Mouse (Mus musculus) ES-E14 (cell line): ENCODE results near the gene Kdm6a.

ENCODE experiments used
- MAFK ChIP-seq: IDR thresholded peaks from 2 replicates; pipeline ENCODE4 v1.6.1; 2014; ENCODE audit warnings: mild to moderate bottlenecking, low read depth, low read length, inconsistent platforms; ENCODE audit not compliant: insufficient read depth
- ZC3H11A ChIP-seq: IDR thresholded peaks from 2 replicates; pipeline ENCODE4 v1.6.1; 2012; ENCODE audit warnings: low read depth, mild to moderate bottlenecking, inconsistent platforms, low read length, borderline replicate concordance

DNA sequence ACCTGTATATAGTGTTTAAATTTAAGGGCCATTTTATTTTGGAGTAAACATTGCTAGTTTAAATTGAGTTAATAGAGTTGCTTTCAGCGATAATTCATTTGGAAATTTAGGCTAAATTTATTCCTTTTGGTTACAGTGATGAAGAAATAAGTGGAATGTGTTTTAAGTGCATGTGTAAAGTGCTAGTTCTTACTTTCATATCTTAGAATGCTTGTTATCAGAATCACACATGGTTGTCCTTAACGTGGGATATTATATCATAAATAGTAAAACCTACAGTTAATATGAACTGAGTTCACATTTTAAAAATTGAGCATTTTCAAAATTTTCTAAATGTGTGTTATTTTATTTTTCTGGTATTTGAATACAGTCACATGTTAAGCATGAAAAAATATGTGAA is 2.7 kb downstream of the Kdm6a start:
- TF ChIP-seq MAFK, result no peak
- TF ChIP-seq ZC3H11A, result no peak
